Mouse (Mus musculus) kidney, adult 2 months (tissue): Measurements from ENCODE around the gene Spsb4. TPM values are rescaled to one million over a fixed set of nuclear protein-coding genes. Genes with fewer than 3 reads are reported as not detected.

Experiments
- DNase-seq: peaks from one replicate; pipeline ENCODE4 v3.0.0; 2021
- H3K27ac ChIP-seq: fragments of 200-500 bp; 2 replicates; pipeline ENCODE4 v1.5.1; 2012; ENCODE audit warnings: low read depth, low read length, control low read depth, inconsistent platforms; ENCODE audit not compliant: insufficient read depth
- H3K27me3 ChIP-seq: fragments of 200-500 bp; replicated peaks from 2 replicates; pipeline ENCODE4 v1.6.1; 2012; ENCODE audit warnings: mild to moderate bottlenecking, moderate library complexity, low read length, inconsistent platforms; ENCODE audit not compliant: control insufficient read depth, insufficient read depth
- H3K36me3 ChIP-seq: fragments of 200-500 bp; 2 replicates; pipeline ENCODE4 v1.6.1; 2012; ENCODE audit warnings: mild to moderate bottlenecking, moderate library complexity, low read length, inconsistent platforms; ENCODE audit not compliant: control insufficient read depth, insufficient read depth
- H3K4me1 ChIP-seq: fragments of 200-500 bp; 2 replicates; pipeline ENCODE4 v1.6.1; 2011; ENCODE audit warnings: low read length; ENCODE audit not compliant: control insufficient read depth, insufficient read depth
- H3K4me3 ChIP-seq: fragments of 200-500 bp; 2 replicates; pipeline ENCODE4 v1.5.1; 2011; ENCODE audit warnings: mild to moderate bottlenecking, low read depth, low read length, control low read depth; ENCODE audit not compliant: insufficient read depth
- CTCF ChIP-seq: fragments of 200-500 bp; conservative IDR thresholded peaks from 2 replicates; pipeline ENCODE4 v1.5.1; 2011; ENCODE audit warnings: low read depth, mild to moderate bottlenecking, control low read depth, low read length, moderate library complexity, mixed read lengths; ENCODE audit not compliant: insufficient read depth, insufficient read length
- POLR2A ChIP-seq: fragments of 200-500 bp; IDR thresholded peaks from one replicate; pipeline ENCODE4 v1.6.1; 2011; ENCODE audit warnings: low read depth, low read length, control low read depth
- WGBS: fragments of 180-500 bp; shearing (Covaris S2); methylation state at CpG from one replicate; pipeline ENCODE4 v1.1.7; 2018; 5-methylcytosine and 5-hydroxymethylcytosine counted together
- polyA plus RNA-seq: library from polyadenylated mRNA; depleted of rRNA; stranded (reverse); fragments of >200 nt; gene quantifications from 2 replicates; pipeline ENCODE4 v1.2.3, GENCODE M21; 2012

The Spsb4 gene
- polyA plus RNA-seq, 1 experiment = 62.5 TPM

DNA sequence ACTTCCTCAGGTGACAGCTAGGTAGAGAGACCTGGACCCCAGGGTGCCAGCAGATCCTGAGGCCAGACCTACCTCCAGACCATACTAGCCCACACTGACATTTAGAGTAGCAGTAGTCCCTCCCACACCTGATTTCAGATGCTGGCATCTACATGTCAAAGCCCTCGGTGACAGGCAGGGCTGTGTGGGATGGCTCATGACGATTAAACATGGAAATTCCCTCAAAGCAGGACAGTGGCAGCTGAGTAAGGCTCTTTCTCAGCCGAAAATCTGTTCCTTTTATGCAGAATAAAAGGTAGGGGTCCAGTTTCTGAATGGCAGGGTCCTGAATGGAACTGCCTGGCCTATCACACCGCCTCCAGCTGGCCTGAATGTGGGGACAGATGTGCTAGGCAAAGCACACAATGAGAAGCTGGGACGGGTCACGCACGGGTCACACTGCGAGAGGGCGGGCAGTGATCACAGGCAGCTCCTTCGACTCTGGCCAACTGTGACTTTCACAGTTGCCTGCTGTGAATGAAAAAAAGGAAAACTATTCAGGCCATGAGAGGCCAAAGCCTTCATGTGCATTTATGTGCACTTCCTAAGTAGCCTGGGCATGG is 29.2 kb downstream of the Spsb4 start:
- no peaks in the 10 kb centered on the region for H3K27me3 ChIP-seq
- H3K27ac ChIP-seq = no peak overlapping the region
- peaks cover 14% of the 10 kb centered on the region; the same call in 1 of the 2 replicates for H3K4me1 ChIP-seq
- no peak overlapping the region for H3K4me3 ChIP-seq
- WGBS = 46% methylated on average over 10 of the region's 10 CpGs
- no peak for DNase-seq
- no peaks in the 10 kb centered on the region for H3K36me3 ChIP-seq
- TF ChIP-seq POLR2A (no peak), CTCF (no peak)

DNA sequence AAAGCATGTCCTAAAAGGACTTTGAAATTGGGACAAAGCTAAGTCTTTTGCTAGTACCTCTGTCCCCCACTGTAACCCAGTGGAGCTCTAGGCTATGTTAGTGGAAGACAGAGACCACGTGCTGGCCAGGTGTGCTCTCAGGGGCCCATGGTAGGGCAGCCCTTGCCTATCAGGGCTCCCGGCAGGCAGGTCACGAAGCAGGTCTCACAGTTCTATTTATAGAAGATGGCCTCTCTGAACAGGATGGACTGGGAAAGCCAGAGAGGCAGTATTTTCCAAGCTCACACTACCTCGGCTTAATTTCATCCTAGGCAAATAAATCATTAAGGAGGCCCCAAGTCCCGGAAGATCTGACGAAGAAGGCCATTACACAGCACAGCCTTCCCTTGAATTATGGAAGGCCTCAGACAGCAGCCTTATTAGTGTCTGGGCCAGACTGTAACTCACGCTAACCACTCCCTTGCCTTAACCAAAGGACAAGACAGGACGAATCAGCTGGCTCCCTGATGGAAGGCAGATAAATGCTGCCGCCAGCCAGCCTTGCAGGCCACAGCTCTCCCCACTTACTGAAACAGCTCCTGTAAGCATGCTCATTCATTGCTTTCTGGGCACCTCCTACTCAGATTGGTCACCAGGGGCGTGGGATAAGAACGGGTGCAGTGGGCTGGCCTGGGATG is 31.7 kb downstream of the Spsb4 start:
- Histone ChIP-seq H3K36me3 (no peaks in the 10 kb centered on the region), H3K4me3 (no peak overlapping the region), H3K27ac (peak overlapping the region; percentile 31; the same call in 1 of the 2 replicates), H3K4me1 (peaks cover 26% of the 10 kb centered on the region; the same call in 1 of the 2 replicates), H3K27me3 (no peaks in the 10 kb centered on the region)
- TF ChIP-seq POLR2A (no peak), CTCF (no peak)
- 23% methylated on average over 11 of the region's 11 CpGs for WGBS
- peak; percentile 27 for DNase-seq

DNA sequence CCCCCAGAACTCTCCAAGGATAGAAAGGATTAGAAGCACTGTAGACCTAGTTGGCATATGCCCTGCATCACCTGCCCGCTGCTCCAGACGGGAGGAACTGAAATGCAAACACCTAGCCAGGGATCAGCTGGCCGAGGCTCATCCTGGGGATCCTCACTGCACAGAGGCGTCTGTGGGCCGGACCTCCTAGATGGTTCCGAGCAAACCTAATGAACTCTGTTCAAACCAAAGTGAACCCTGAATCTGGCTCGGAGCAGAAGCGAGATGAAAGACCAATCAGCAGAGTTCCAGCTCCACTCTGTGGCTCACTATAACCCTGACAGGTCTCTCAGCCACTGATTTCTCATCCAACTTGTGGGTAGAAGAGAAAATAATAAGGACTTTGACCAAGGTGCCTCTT is 34.6 kb downstream of the Spsb4 start:
- H3K27me3 ChIP-seq = no peaks in the 10 kb centered on the region
- no peaks in the 10 kb centered on the region for H3K36me3 ChIP-seq
- peak; percentile 86 for DNase-seq
- peak; percentile 48 for TF ChIP-seq CTCF
- no peak for TF ChIP-seq POLR2A
- WGBS = 67% methylated on average over 8 of the region's 8 CpGs
- peak overlapping the region; percentile 74 for H3K27ac ChIP-seq
- peaks cover 50% of the 10 kb centered on the region for H3K4me1 ChIP-seq
- peak overlapping the region; percentile 45 for H3K4me3 ChIP-seq

DNA sequence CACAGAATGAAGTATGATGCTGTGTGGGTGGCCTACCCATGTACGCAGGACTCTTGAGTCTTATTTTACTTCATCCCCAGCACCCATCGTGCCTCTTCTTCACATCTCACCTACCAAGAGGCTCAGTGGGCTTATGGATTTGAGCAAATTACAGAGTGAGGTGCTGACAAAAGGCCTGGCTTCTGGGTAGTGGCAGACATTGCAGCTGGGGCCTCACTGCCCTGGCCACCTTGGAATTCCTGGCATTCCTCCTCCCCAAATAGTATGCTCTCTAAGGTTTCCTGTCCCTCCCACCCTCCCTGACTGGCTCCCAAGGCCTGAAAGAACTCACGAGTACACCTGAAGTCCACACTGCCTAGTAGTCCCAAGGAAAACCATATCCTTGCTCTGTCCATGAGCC is 35.7 kb downstream of the Spsb4 start:
- 53% methylated on average over 3 of the region's 3 CpGs for WGBS
- peak overlapping the region; percentile 74 for H3K27ac ChIP-seq

DNA sequence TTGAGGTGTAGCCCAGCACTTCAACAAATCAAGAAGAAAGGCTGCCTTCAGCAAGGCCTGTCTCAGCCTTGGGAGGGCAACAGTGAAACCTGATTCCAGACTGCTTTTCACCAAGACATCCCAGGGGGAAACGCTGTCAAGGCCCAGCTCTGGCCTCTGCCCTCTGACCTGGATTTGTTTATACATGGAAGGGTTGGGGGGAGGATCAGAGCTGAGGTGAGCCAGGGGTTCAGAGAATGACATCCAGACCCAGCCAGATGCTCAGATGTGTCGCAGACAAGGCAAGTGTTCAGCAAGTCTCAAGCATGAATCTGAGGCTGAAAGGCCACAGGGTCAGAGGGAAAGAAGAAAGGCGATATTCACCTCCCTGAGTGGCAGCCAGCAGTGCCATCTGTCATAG is 36.3 kb downstream of the Spsb4 start:
- H3K4me3 ChIP-seq = no peak overlapping the region
- TF ChIP-seq CTCF (no peak), POLR2A (no peak)
- H3K27me3 ChIP-seq = no peaks in the 10 kb centered on the region
- H3K4me1 ChIP-seq = peaks cover 55% of the 10 kb centered on the region
- no peaks in the 10 kb centered on the region for H3K36me3 ChIP-seq
- peak overlapping the region; percentile 19 for H3K27ac ChIP-seq
- WGBS = 46% methylated on average over 3 of the region's 3 CpGs
- peak; percentile 35 for DNase-seq

More for the DNA sequence above, 35.7 kb downstream of the Spsb4 start:
- H3K4me3 ChIP-seq = peak overlapping the region; percentile 5; the same call in 1 of the 2 replicates
- H3K27me3 ChIP-seq = no peaks in the 10 kb centered on the region
- peak; percentile 32 for DNase-seq
- no peaks in the 10 kb centered on the region for H3K36me3 ChIP-seq
- H3K4me1 ChIP-seq = peaks cover 56% of the 10 kb centered on the region
- no peak for TF ChIP-seq CTCF
- no peak for TF ChIP-seq POLR2A

DNA sequence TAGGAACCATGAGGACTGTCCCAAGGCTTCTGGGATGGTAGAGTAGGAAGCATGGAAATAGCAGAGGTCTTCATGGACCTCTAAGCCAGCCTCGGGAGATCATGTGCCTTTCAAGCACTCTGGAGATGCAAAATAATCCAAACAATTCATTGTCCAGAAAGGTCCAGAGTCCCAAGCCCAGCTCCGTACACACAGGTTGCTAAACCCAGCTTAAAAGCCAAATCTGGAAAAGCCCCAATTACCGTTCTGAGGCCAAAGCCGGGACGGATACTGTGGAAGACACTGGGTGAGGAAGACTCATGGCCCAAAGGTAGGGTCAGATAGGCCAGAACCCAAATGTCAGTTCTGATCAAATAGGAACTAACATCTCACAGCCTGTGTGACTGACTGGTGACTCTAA is 36.8 kb downstream of the Spsb4 start:
- Histone ChIP-seq H3K4me3 (no peak overlapping the region), H3K27me3 (no peaks in the 10 kb centered on the region), H3K27ac (peak overlapping the region; percentile 19), H3K36me3 (no peaks in the 10 kb centered on the region), H3K4me1 (peaks cover 53% of the 10 kb centered on the region)
- no peak for TF ChIP-seq POLR2A
- TF ChIP-seq CTCF = no peak
- DNase-seq = peak; percentile 78
- 74% methylated on average over 5 of the region's 5 CpGs for WGBS

DNA sequence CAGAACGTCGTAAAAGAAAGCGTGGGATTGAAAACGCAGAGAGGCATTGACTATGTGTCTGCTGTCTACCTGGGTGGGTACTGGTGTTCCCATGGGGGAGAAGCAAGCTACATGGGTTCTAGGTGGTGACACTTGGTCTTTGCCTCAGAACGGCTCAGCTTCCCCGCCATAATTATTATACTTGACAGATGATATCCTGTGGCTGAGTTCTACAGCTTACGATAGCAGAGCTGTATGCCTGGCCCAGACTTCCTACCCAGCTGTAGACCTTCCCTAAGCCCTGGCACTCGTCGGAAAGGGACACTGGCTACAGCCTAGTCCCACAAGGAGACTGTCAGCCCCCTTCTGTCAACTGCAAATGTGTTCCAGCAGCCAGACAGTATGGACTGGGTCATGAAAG is 37.5 kb downstream of the Spsb4 start:
- Histone ChIP-seq H3K4me3 (no peak overlapping the region), H3K27me3 (no peaks in the 10 kb centered on the region), H3K36me3 (no peaks in the 10 kb centered on the region), H3K27ac (peak overlapping the region; percentile 19), H3K4me1 (peaks cover 50% of the 10 kb centered on the region)
- WGBS = 38% methylated on average over 9 of the region's 9 CpGs
- no peak for TF ChIP-seq CTCF
- no peak for TF ChIP-seq POLR2A
- no peak for DNase-seq
